Mouse (Mus musculus): ENCODE measurements around the gene Rhoa. TPM values are rescaled to one million over a fixed set of nuclear protein-coding genes. Genes with fewer than 3 reads are reported as not detected.

Rhoa gene
- polyA plus RNA-seq, 1 experiment from 2014 or later: 326 TPM

DNA sequence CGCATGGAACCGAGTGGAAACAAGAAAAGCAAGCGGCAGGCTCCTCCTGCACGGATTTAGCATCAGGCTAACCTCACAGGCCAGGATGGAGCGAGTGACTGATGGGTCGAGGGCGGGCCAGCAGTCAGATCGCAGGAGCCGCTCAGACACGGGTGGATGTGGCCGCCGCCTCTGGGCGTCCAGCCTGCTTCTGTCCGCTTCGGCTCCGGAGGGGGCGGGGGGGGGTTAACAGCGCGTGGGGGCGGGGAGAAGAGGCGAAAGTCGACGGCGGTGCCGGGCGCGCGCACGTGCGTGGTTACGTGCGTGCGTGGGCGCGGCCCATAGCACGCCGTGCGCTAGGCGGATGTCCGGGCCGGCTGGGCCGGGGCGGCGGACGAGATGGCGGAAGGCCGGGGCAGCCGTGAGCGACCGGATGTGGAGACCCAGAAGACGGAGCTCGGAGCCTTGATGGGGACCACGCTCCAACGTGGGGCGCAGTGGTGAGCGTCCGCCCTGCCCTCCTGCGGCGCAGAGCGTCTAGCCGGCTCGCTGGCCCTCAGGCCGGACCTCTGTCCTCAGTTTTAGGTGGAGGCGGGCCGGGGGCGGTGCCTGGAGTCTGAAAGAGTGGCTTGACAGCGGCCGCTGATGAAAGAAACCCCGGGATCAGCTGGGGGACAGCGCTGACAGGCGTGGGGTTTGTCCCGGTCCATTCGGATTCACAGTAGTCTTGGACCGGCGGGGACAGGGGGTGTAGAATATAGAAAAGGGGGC is 41.8 kb downstream of the Rhoa start, which contains the start of gene Usp4:
TSS of gene Usp4 (plus strand) at position 314 of the 750 bp plus-strand sequence.
- H3K9ac ChIP-seq (ENCODE audit: low read depth, low read length): peak within 1 kb of the TSS; percentile 80
- peak within 1 kb of the TSS; percentile 92 for H3K27ac ChIP-seq (replicated peaks; ENCODE audit: low read depth, low read length)
- no peaks in the 10 kb centered on the region for H3K9me3 ChIP-seq (ENCODE audit: control insufficient read depth, low read length)
- peak within 1 kb of the TSS; percentile 84 for H3K4me2 ChIP-seq (ENCODE audit: low read depth, low read length)
- peaks cover 31% of the 10 kb centered on the region for H3K36me3 ChIP-seq (ENCODE audit: control insufficient read depth, insufficient read depth, low read length)
- ATAC-seq (ENCODE audit: low read depth) (peak; percentile 97), DNase-seq (ENCODE audit: low spot score) (peak; percentile 96)
- 1% methylated on average over 28 of the region's 75 CpGs for whole genome bisulfite sequencing
- peaks cover 8% of the 10 kb centered on the region; the same call in 1 of the 2 replicates for H3K4me1 ChIP-seq (ENCODE audit: control insufficient read depth, insufficient read depth, low read length)
- no peaks in the 10 kb centered on the region for H3K27me3 ChIP-seq (replicated peaks; ENCODE audit: control insufficient read depth, insufficient read depth, low read length)
- H3K4me3 ChIP-seq (ENCODE audit: low read depth, low read length): peak within 1 kb of the TSS; percentile 92

DNA sequence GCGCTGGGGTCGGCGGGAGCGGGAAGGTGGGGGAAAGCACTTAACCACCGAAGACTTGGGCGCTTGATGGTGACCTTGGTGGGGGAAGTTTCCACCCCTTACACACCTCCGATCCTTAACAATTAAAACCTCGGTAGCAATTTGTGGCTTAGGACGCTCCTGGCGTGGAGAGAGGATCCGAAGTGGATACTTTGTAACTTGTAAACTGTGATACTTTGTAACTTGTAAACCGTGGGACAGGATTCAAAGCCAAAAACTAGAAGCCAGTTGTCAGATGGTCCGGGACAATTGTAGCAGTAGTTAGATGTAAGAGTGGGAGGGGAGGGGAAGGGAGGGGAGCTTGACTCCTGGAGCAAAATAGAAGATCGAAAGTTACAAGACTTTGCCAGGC is 42.4 kb downstream of the Rhoa start:
- peak overlapping the region; percentile 80 for H3K9ac ChIP-seq (ENCODE audit: low read depth, low read length)
- no peaks in the 10 kb centered on the region for H3K9me3 ChIP-seq (ENCODE audit: control insufficient read depth, low read length)
- peak overlapping the region; percentile 92 for H3K4me3 ChIP-seq (ENCODE audit: low read depth, low read length)
- peak overlapping the region; percentile 92 for H3K27ac ChIP-seq (replicated peaks; ENCODE audit: low read depth, low read length)
- no peaks in the 10 kb centered on the region for H3K27me3 ChIP-seq (replicated peaks; ENCODE audit: control insufficient read depth, insufficient read depth, low read length)
- 8% methylated on average over 14 of the region's 14 CpGs for WGBS
- H3K36me3 ChIP-seq (ENCODE audit: control insufficient read depth, insufficient read depth, low read length): peaks cover 36% of the 10 kb centered on the region
- H3K4me2 ChIP-seq (ENCODE audit: low read depth, low read length): peak overlapping the region; percentile 84
- H3K4me1 ChIP-seq (ENCODE audit: control insufficient read depth, insufficient read depth, low read length): peaks cover 8% of the 10 kb centered on the region; the same call in 1 of the 2 replicates
- no peak for DNase-seq (ENCODE audit: low spot score)
- no peak for ATAC-seq (ENCODE audit: low read depth)

DNA sequence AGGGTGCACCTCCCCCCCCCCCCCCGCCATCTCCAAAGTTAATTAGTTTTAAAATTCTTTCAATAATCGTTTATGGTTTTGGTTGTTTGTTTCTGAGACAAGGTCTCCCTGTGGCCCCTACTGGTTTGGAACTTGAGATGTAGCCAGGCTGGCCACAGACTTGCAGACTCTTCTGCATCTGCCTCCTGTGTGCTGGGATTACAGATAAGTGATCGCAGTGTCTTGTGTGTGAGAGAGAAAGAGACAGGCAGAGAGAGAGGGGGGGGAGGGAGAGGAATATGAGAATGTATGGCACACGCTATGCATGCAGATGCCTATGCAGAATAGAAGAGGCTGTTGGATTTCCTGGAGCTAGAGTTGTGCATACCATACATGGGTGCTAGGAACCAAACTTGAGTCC is 43.8 kb downstream of the Rhoa start:
- DNase-seq (ENCODE audit: low spot score) (no peak), ATAC-seq (ENCODE audit: low read depth) (no peak)
- H3K9ac ChIP-seq (ENCODE audit: low read depth, low read length): no peak overlapping the region
- no peak overlapping the region for H3K4me3 ChIP-seq (ENCODE audit: low read depth, low read length)
- H3K27ac ChIP-seq (replicated peaks; ENCODE audit: low read depth, low read length): no peak overlapping the region
- H3K4me2 ChIP-seq (ENCODE audit: low read depth, low read length): no peak overlapping the region
- H3K4me1 ChIP-seq (ENCODE audit: control insufficient read depth, insufficient read depth, low read length): peaks cover 8% of the 10 kb centered on the region; the same call in 1 of the 2 replicates
- H3K27me3 ChIP-seq (replicated peaks; ENCODE audit: control insufficient read depth, insufficient read depth, low read length): no peaks in the 10 kb centered on the region
- H3K9me3 ChIP-seq (ENCODE audit: control insufficient read depth, low read length): no peaks in the 10 kb centered on the region
- peaks cover 49% of the 10 kb centered on the region for H3K36me3 ChIP-seq (ENCODE audit: control insufficient read depth, insufficient read depth, low read length)
- 81% methylated on average over 4 of the region's 4 CpGs for WGBS

DNA sequence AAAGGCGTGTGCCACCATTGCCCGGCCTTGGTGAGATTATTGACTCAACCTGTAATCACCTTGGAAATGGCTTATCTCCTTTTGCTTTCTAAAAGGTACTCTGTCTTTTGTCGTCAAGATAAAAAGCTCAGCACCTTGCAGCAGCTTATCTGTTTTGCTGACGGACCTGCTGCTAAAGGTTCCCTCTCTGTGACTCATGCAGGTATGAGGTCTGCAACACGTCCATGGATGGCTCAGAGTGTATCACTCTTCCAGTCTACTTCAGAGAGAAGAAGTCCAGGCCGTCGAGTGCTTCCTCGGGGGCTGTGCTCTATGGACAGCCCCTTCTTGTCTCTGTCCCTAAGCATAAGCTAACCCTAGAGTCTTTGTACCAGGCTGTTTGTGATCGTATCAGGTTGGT is 72.3 kb downstream of the Rhoa start:
- no peak overlapping the region for H3K4me3 ChIP-seq (ENCODE audit: low read depth, low read length)
- DNase-seq (ENCODE audit: low spot score) (no peak), ATAC-seq (ENCODE audit: low read depth) (no peak)
- no peaks in the 10 kb centered on the region for H3K27me3 ChIP-seq (replicated peaks; ENCODE audit: control insufficient read depth, insufficient read depth, low read length)
- H3K9me3 ChIP-seq (ENCODE audit: control insufficient read depth, low read length): no peaks in the 10 kb centered on the region
- H3K4me1 ChIP-seq (ENCODE audit: control insufficient read depth, insufficient read depth, low read length): no peaks in the 10 kb centered on the region
- H3K4me2 ChIP-seq (ENCODE audit: low read depth, low read length): no peak overlapping the region
- 93% methylated on average over 9 of the region's 9 CpGs for WGBS
- H3K36me3 ChIP-seq (ENCODE audit: control insufficient read depth, insufficient read depth, low read length): peaks cover 96% of the 10 kb centered on the region
- no peak overlapping the region for H3K27ac ChIP-seq (replicated peaks; ENCODE audit: low read depth, low read length)
- H3K9ac ChIP-seq (ENCODE audit: low read depth, low read length): no peak overlapping the region

DNA sequence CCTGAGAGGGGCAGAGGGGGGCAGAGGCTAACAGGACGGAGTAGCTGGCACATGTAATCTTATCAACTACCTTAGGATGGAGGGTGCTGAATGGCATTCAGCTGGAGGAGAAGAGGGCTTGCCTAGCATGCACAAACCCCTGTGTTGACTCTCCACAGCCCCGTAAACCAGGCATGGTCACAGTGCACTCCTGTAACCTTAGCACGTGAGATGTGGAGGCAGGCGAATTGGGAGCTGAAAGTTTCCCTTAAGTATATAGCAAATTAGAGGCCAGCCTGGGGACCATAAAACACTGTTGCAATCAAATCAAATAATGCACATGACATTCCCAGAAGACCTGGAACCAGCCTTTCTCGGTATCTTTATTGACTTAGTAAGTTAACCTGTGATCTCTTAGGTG is 72.8 kb downstream of the Rhoa start:
- peaks cover 96% of the 10 kb centered on the region for H3K36me3 ChIP-seq (ENCODE audit: control insufficient read depth, insufficient read depth, low read length)
- WGBS: 88% methylated on average over 5 of the region's 5 CpGs
- DNase-seq (ENCODE audit: low spot score): no peak
- no peak overlapping the region for H3K4me3 ChIP-seq (ENCODE audit: low read depth, low read length)
- no peak overlapping the region for H3K27ac ChIP-seq (replicated peaks; ENCODE audit: low read depth, low read length)
- ATAC-seq (ENCODE audit: low read depth): no peak
- no peaks in the 10 kb centered on the region for H3K27me3 ChIP-seq (replicated peaks; ENCODE audit: control insufficient read depth, insufficient read depth, low read length)
- H3K9ac ChIP-seq (ENCODE audit: low read depth, low read length): no peak overlapping the region
- no peaks in the 10 kb centered on the region for H3K4me1 ChIP-seq (ENCODE audit: control insufficient read depth, insufficient read depth, low read length)
- H3K9me3 ChIP-seq (ENCODE audit: control insufficient read depth, low read length): no peaks in the 10 kb centered on the region
- no peak overlapping the region for H3K4me2 ChIP-seq (ENCODE audit: low read depth, low read length)

DNA sequence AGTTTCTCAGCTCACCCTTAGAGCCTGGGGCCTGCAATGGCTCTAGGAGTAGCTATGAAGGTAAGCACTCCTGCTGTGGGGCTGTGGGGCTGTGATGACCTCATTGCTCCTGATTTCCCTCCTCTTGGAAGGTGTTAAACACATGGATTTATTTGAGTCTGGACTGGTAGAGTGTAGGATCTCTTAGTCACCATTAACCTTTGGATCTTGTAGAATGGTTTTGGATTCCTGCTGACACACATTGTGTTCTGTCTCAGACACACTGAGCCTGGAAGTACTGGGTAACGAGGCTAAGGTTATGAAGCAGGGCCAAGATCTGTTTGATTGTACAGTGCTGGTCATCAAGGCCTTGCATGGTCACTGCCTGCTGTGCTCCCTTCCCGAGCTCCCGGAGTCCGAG is 73.4 kb downstream of the Rhoa start:
- peaks cover 96% of the 10 kb centered on the region for H3K36me3 ChIP-seq (ENCODE audit: control insufficient read depth, insufficient read depth, low read length)
- no peak for ATAC-seq (ENCODE audit: low read depth)
- WGBS: 93% methylated on average over 4 of the region's 4 CpGs

DNA sequence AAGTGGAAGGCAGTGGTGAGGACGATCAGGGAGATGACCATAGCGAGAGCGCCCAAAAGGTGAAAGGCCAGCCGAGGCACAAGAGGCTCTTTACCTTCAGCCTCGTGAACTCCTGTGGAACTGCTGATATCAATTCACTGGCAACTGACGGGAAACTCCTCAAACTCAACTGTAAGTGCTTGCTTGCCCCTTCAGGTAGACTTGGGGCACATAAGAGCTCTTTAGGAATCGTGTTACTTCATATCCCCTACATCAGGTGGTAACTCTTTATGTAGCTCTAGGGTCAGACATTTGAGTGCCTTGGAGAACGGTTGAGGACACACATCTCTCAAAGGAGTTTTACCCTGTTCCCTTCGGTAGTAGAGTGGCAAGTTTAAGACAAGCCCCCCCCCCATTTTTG is 75.5 kb downstream of the Rhoa start:
- no peak for DNase-seq (ENCODE audit: low spot score)
- 92% methylated on average over 9 of the region's 9 CpGs for WGBS
- Histone ChIP-seq H3K4me3 (ENCODE audit: low read depth, low read length) (no peak overlapping the region), H3K27me3 (replicated peaks; ENCODE audit: control insufficient read depth, insufficient read depth, low read length) (no peaks in the 10 kb centered on the region), H3K4me2 (ENCODE audit: low read depth, low read length) (no peak overlapping the region), H3K27ac (replicated peaks; ENCODE audit: low read depth, low read length) (no peak overlapping the region), H3K9me3 (ENCODE audit: control insufficient read depth, low read length) (no peaks in the 10 kb centered on the region), H3K36me3 (ENCODE audit: control insufficient read depth, insufficient read depth, low read length) (peaks cover 96% of the 10 kb centered on the region), H3K4me1 (ENCODE audit: control insufficient read depth, insufficient read depth, low read length) (no peaks in the 10 kb centered on the region), H3K9ac (ENCODE audit: low read depth, low read length) (no peak overlapping the region)
- no peak for ATAC-seq (ENCODE audit: low read depth)

More for the DNA sequence above, 73.4 kb downstream of the Rhoa start:
- Histone ChIP-seq H3K4me2 (ENCODE audit: low read depth, low read length) (no peak overlapping the region), H3K9ac (ENCODE audit: low read depth, low read length) (no peak overlapping the region), H3K9me3 (ENCODE audit: control insufficient read depth, low read length) (no peaks in the 10 kb centered on the region), H3K4me1 (ENCODE audit: control insufficient read depth, insufficient read depth, low read length) (no peaks in the 10 kb centered on the region), H3K27ac (replicated peaks; ENCODE audit: low read depth, low read length) (no peak overlapping the region), H3K27me3 (replicated peaks; ENCODE audit: control insufficient read depth, insufficient read depth, low read length) (no peaks in the 10 kb centered on the region), H3K4me3 (ENCODE audit: low read depth, low read length) (no peak overlapping the region)
- DNase-seq (ENCODE audit: low spot score): no peak

DNA sequence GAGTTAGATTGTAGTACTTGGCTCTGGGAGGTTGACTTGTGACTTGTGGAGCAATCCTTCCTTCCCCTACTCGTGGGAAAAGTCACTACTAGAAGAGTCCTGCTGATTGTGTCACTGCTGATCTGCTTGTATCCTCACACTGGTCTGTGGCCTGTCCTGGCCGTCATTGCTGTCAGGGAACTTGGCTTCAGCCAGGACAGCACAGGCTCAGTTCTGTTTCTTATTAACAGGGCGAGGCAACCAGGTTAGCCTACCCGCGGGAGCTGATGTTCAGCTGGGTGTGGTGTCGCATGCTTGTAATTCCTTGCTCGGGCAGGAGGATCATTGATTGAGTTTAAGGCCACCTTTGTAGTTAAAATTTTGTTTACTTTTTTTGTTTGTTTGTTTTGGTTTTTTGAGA is 79.1 kb downstream of the Rhoa start:
- ATAC-seq (ENCODE audit: low read depth): no peak
- Histone ChIP-seq H3K36me3 (ENCODE audit: control insufficient read depth, insufficient read depth, low read length) (peaks cover 95% of the 10 kb centered on the region), H3K4me2 (ENCODE audit: low read depth, low read length) (no peak overlapping the region), H3K9me3 (ENCODE audit: control insufficient read depth, low read length) (no peaks in the 10 kb centered on the region), H3K4me1 (ENCODE audit: control insufficient read depth, insufficient read depth, low read length) (no peaks in the 10 kb centered on the region), H3K27me3 (replicated peaks; ENCODE audit: control insufficient read depth, insufficient read depth, low read length) (no peaks in the 10 kb centered on the region), H3K27ac (replicated peaks; ENCODE audit: low read depth, low read length) (no peak overlapping the region), H3K4me3 (ENCODE audit: low read depth, low read length) (no peak overlapping the region), H3K9ac (ENCODE audit: low read depth, low read length) (no peak overlapping the region)
- 58% methylated on average over 7 of the region's 7 CpGs for WGBS
- no peak for DNase-seq (ENCODE audit: low spot score)

DNA sequence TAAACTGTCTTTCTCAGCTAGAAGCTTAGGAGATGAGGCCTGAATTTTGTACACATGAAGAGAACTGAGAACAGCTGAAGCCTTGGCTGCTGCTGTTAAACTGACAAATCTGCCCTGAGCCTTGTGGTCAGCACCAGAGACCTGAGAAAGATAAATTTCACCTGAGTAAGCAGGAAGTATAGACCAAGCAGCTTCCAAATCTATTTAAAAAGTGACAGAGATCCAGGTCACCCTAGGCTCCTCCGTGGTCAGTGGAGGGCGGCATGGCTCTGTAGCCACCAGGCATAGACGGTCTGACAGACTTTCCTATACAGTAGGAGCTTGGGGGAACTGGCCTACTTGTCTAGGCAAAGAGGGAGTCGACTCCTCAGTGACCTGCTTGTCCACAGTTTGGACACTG is 80.9 kb downstream of the Rhoa start:
- DNase-seq (ENCODE audit: low spot score) (no peak), ATAC-seq (ENCODE audit: low read depth) (no peak)
- Histone ChIP-seq H3K9me3 (ENCODE audit: control insufficient read depth, low read length) (no peaks in the 10 kb centered on the region), H3K4me2 (ENCODE audit: low read depth, low read length) (no peak overlapping the region), H3K27me3 (replicated peaks; ENCODE audit: control insufficient read depth, insufficient read depth, low read length) (no peaks in the 10 kb centered on the region), H3K4me1 (ENCODE audit: control insufficient read depth, insufficient read depth, low read length) (no peaks in the 10 kb centered on the region), H3K27ac (replicated peaks; ENCODE audit: low read depth, low read length) (no peak overlapping the region), H3K36me3 (ENCODE audit: control insufficient read depth, insufficient read depth, low read length) (peaks cover 95% of the 10 kb centered on the region), H3K9ac (ENCODE audit: low read depth, low read length) (no peak overlapping the region), H3K4me3 (ENCODE audit: low read depth, low read length) (no peak overlapping the region)
- 95% methylated on average over 4 of the region's 4 CpGs for WGBS
